Comparison of ENCODE assay signal across 10 mouse cellular contexts in genomic region chr3:90376247-90376585, GRCm38 (mm10). TPM values are rescaled to one million over a fixed set of nuclear protein-coding genes. Genes with fewer than 3 reads are reported as not detected.
DNase-seq lines count a peak whose midpoint lies in the region; ATAC-seq lines count a peak whose summit lies in the region.
"Had no signal": no experiment of that assay in that cellular context is flagged by ENCODE, and none has a peak within 500 bp of the region (broad histone marks: within the 10 kb centered on the region; RNA-seq: fewer than 3 reads in every experiment).

No protein-coding gene starts in this region.

- H3K4me3 ChIP-seq in intestine, embryonic 15.5 days (replicated peaks) = no peak overlapping the region
- H3K4me3 ChIP-seq in intestine, embryonic 16.5 days (ENCODE audit: low read length) = no peak overlapping the region
- H3K4me3 ChIP-seq in hindbrain, embryonic 12.5 days = no peak overlapping the region
- H3K4me3 ChIP-seq: embryonic facial prominence, embryonic 15.5 days had no signal

- no peaks in the 10 kb centered on the region for H3K27me3 ChIP-seq in intestine, embryonic 15.5 days (replicated peaks)
- H3K27me3 ChIP-seq in intestine, embryonic 16.5 days (replicated peaks; ENCODE audit: control insufficient read depth, insufficient read depth, low read length) = no peaks in the 10 kb centered on the region
- no peaks in the 10 kb centered on the region for H3K27me3 ChIP-seq in hindbrain, embryonic 12.5 days
- H3K27me3 ChIP-seq: embryonic facial prominence, embryonic 15.5 days had no signal

- WGBS in intestine, embryonic 15.5 days = 75% methylated on average over 1 of the region's 1 CpGs
- WGBS in intestine, embryonic 16.5 days = 53% methylated on average over 1 of the region's 1 CpGs
- 29% methylated on average over 1 of the region's 1 CpGs for WGBS in hindbrain, embryonic 12.5 days

- no peak overlapping the region for H3K9ac ChIP-seq in intestine, embryonic 15.5 days
- no peak overlapping the region for H3K9ac ChIP-seq in intestine, embryonic 16.5 days (ENCODE audit: low read depth, low read length)
- no peak overlapping the region for H3K9ac ChIP-seq in hindbrain, embryonic 12.5 days
- H3K9ac ChIP-seq: embryonic facial prominence, embryonic 15.5 days; lung, embryonic 14.5 days had no signal

- peaks cover 4% of the 10 kb centered on the region; the same call in 1 of the 2 replicates for H3K4me1 ChIP-seq in intestine, embryonic 15.5 days (replicated peaks)
- H3K4me1 ChIP-seq in intestine, embryonic 16.5 days (ENCODE audit: control insufficient read depth, insufficient read depth, low read length) = no peaks in the 10 kb centered on the region
- H3K4me1 ChIP-seq in hindbrain, embryonic 12.5 days = peaks cover 11% of the 10 kb centered on the region
- H3K4me1 ChIP-seq: embryonic facial prominence, embryonic 15.5 days had no signal

- H3K4me2 ChIP-seq in intestine, embryonic 15.5 days (replicated peaks) = no peak overlapping the region
- no peak overlapping the region for H3K4me2 ChIP-seq in intestine, embryonic 16.5 days (ENCODE audit: low read depth, low read length)
- H3K4me2 ChIP-seq in hindbrain, embryonic 12.5 days (replicated peaks) = no peak overlapping the region; the same call in 1 of the 2 replicates
- H3K4me2 ChIP-seq: embryonic facial prominence, embryonic 15.5 days; lung, embryonic 14.5 days had no signal

- H3K36me3 ChIP-seq in intestine, embryonic 15.5 days = no peaks in the 10 kb centered on the region
- H3K36me3 ChIP-seq in intestine, embryonic 16.5 days (ENCODE audit: control insufficient read depth, insufficient read depth, low read length) = no peaks in the 10 kb centered on the region
- no peaks in the 10 kb centered on the region for H3K36me3 ChIP-seq in hindbrain, embryonic 12.5 days
- H3K36me3 ChIP-seq: embryonic facial prominence, embryonic 15.5 days had no signal

- no peaks in the 10 kb centered on the region for H3K9me3 ChIP-seq in intestine, embryonic 15.5 days
- H3K9me3 ChIP-seq in intestine, embryonic 16.5 days (ENCODE audit: control insufficient read depth, low read length) = no peaks in the 10 kb centered on the region
- H3K9me3 ChIP-seq in hindbrain, embryonic 12.5 days (replicated peaks) = no peaks in the 10 kb centered on the region
- H3K9me3 ChIP-seq: embryonic facial prominence, embryonic 15.5 days had no signal

- 0 out of 2 replicates have a peak, but pooled peaks have one; percentile 9 for ATAC-seq in intestine, embryonic 15.5 days
- no peak for ATAC-seq in intestine, embryonic 16.5 days
- peak; percentile 71 for ATAC-seq in hindbrain, embryonic 12.5 days (ENCODE audit: low FRiP score)
- ATAC-seq in frontal cortex, adult (ENCODE audit: low TSS enrichment) = no peak
- ATAC-seq in erythroid progenitor cell, adult 5-6 weeks (replicated peaks; ENCODE audit: low FRiP score, poor library complexity, severe bottlenecking) = no peak

- H3K27ac ChIP-seq in intestine, embryonic 15.5 days = no peak overlapping the region
- H3K27ac ChIP-seq in intestine, embryonic 16.5 days (ENCODE audit: low read length) = no peak overlapping the region
- peak overlapping the region; percentile 67 for H3K27ac ChIP-seq in hindbrain, embryonic 12.5 days
- H3K27ac ChIP-seq: embryonic facial prominence, embryonic 15.5 days had no signal

- peak; percentile 88 for DNase-seq in embryo, embryonic 10 days (ENCODE audit: low spot score)
- peak; percentile 69 for DNase-seq in neural tube, embryonic 10.5 days (ENCODE audit: extremely low spot score, low spot score)
- no peak for DNase-seq in cerebellum, postnatal 10 days
- DNase-seq: lung, embryonic 14.5 days had no signal

RNA-seq across cellular contexts. Expression of gene Slc27a3, which starts 13.5 kb away (rescaled TPM):
- 10.6 and 12.4 TPM in 2 replicates for polyA plus RNA-seq in intestine, embryonic 15.5 days (2015; fragmentation: Nextera tagmentation; extraction: Ambion mirVana)
- 8.4 and 8.6 TPM in 2 replicates for polyA plus RNA-seq in intestine, embryonic 16.5 days (2015; fragmentation: Nextera tagmentation; extraction: Ambion mirVana)
- polyA plus RNA-seq in hindbrain, embryonic 12.5 days (2016; fragmentation: Nextera tagmentation; extraction: Ambion mirVana) = 32.9 and 35.3 TPM in 2 replicates
- total RNA-seq in erythroid progenitor cell, adult 5-6 weeks (2015; ENCODE audit: low replicate concordance) = not detected in 2 replicates
- 1.0 TPM in 1 of 2 replicates, not detected in the other for total RNA-seq in erythroid progenitor cell, adult 5-6 weeks (2017; ENCODE audit: low replicate concordance)

RNA-seq across cellular contexts. Expression of gene Ints3, which starts 57.2 kb away (rescaled TPM):
- polyA plus RNA-seq in intestine, embryonic 15.5 days (2015; fragmentation: Nextera tagmentation; extraction: Ambion mirVana) = 28.6 and 29.8 TPM in 2 replicates
- polyA plus RNA-seq in intestine, embryonic 16.5 days (2015; fragmentation: Nextera tagmentation; extraction: Ambion mirVana) = 20.2 and 22.1 TPM in 2 replicates
- polyA plus RNA-seq in hindbrain, embryonic 12.5 days (2016; fragmentation: Nextera tagmentation; extraction: Ambion mirVana) = 40.5 and 44.3 TPM in 2 replicates
- 6.7 and 12.6 TPM in 2 replicates for total RNA-seq in erythroid progenitor cell, adult 5-6 weeks (2015; ENCODE audit: low replicate concordance)
- total RNA-seq in erythroid progenitor cell, adult 5-6 weeks (2017; ENCODE audit: low replicate concordance) = 13.2 and 18.2 TPM in 2 replicates

Comparison
In these comparisons a context has a peak if more than half of its experiments do, and no peak if none do; other contexts are left out.
1. ATAC-seq: peak in intestine, embryonic 15.5 days (single experiment) and hindbrain, embryonic 12.5 days (single experiment); none in intestine, embryonic 16.5 days (single experiment), frontal cortex, adult (single experiment) and erythroid progenitor cell, adult 5-6 weeks (single experiment).
2. DNase-seq: peak in embryo, embryonic 10 days (single experiment) and neural tube, embryonic 10.5 days (single experiment); none in cerebellum, postnatal 10 days (0 of 2).